Comparison of ENCODE assay signal across 23 mouse cellular contexts in genomic region chr7:126417045-126417444, GRCm38 (mm10). TPM values are rescaled to one million over a fixed set of nuclear protein-coding genes. Genes with fewer than 3 reads are reported as not detected.
DNase-seq lines count a peak whose midpoint lies in the region; ATAC-seq and TF ChIP-seq lines count a peak whose summit lies in the region.
"Had no signal": no experiment of that assay in that cellular context is flagged by ENCODE, and none has a peak within 500 bp of the region (broad histone marks: within the 10 kb centered on the region; RNA-seq: fewer than 3 reads in every experiment).

No protein-coding gene starts in this region.

- TF ChIP-seq CTCF in hindbrain, postnatal 0 days (IDR thresholded peaks at IDR 0.05; ENCODE audit: low read depth), result no peak
- no peak for TF ChIP-seq CTCF in brain, embryonic 14.5 days (IDR thresholded peaks at IDR 0.05; ENCODE audit: borderline replicate concordance, extremely low read depth, insufficient read depth, insufficient read length)

- peaks cover 7% of the 10 kb centered on the region; the same call in 1 of the 2 replicates for H3K27me3 ChIP-seq in hindbrain, embryonic 10.5 days (ENCODE audit: insufficient read depth, poor library complexity, severe bottlenecking)
- no peaks in the 10 kb centered on the region for H3K27me3 ChIP-seq in hindbrain, postnatal 0 days (ENCODE audit: insufficient read depth, low read length)
- H3K27me3 ChIP-seq in embryonic facial prominence, embryonic 13.5 days, result no peaks in the 10 kb centered on the region
- H3K27me3 ChIP-seq: embryonic facial prominence, embryonic 12.5 days; midbrain, embryonic 15.5 days; neural tube, embryonic 15.5 days had no signal

- no peak overlapping the region for H3K9ac ChIP-seq in hindbrain, postnatal 0 days (replicated peaks; ENCODE audit: low read length)
- H3K9ac ChIP-seq in embryonic facial prominence, embryonic 13.5 days, result 0 out of 2 replicates have a peak overlapping the region, but pooled peaks have one; percentile 49
- H3K9ac ChIP-seq: embryonic facial prominence, embryonic 12.5 days; liver, embryonic 15.5 days; midbrain, embryonic 15.5 days; neural tube, embryonic 15.5 days had no signal

- no peak for TF ChIP-seq POLR2A in brain, embryonic 14.5 days (IDR thresholded peaks at IDR 0.05; ENCODE audit: borderline replicate concordance, extremely low read depth, insufficient read depth, insufficient read length, poor library complexity, severe bottlenecking)

- H3K36me3 ChIP-seq in hindbrain, embryonic 10.5 days, result no peaks in the 10 kb centered on the region
- H3K36me3 ChIP-seq in hindbrain, postnatal 0 days (ENCODE audit: insufficient read depth, low read length), result no peaks in the 10 kb centered on the region
- no peaks in the 10 kb centered on the region for H3K36me3 ChIP-seq in embryonic facial prominence, embryonic 13.5 days
- H3K36me3 ChIP-seq: embryonic facial prominence, embryonic 12.5 days; liver, embryonic 15.5 days; midbrain, embryonic 15.5 days; neural tube, embryonic 15.5 days had no signal

- H3K4me3 ChIP-seq in hindbrain, embryonic 10.5 days, result no peak overlapping the region
- H3K4me3 ChIP-seq in hindbrain, postnatal 0 days (ENCODE audit: low read length), result no peak overlapping the region
- no peak overlapping the region for H3K4me3 ChIP-seq in embryonic facial prominence, embryonic 13.5 days
- H3K4me3 ChIP-seq: embryonic facial prominence, embryonic 12.5 days; heart, adult 2 months; liver, embryonic 15.5 days; midbrain, embryonic 15.5 days; neural tube, embryonic 15.5 days had no signal

- no peak overlapping the region for H3K4me2 ChIP-seq in hindbrain, postnatal 0 days (ENCODE audit: low read depth, low read length)
- no peak overlapping the region for H3K4me2 ChIP-seq in embryonic facial prominence, embryonic 13.5 days
- H3K4me2 ChIP-seq: embryonic facial prominence, embryonic 12.5 days; liver, embryonic 15.5 days; midbrain, embryonic 15.5 days; neural tube, embryonic 15.5 days had no signal

- DNase-seq in hindbrain, embryonic 10.5 days (ENCODE audit: low spot score), result peak; percentile 12
- DNase-seq in hindbrain, postnatal 0 days (ENCODE audit: low spot score), result no peak
- peak; percentile 82 for DNase-seq in A20 (ENCODE audit: low read depth, low spot score)
- peak; percentile 15 for DNase-seq in brain, embryonic 14.5 days (ENCODE audit: low read depth)
- DNase-seq in ovary, postnatal 14 days (ENCODE audit: low spot score), result no peak
- no peak for DNase-seq in heart, adult 18-20 months
- no peak for DNase-seq in urinary bladder, postnatal 36 days (ENCODE audit: low spot score in 2 of 2)
- DNase-seq: cerebellum, postnatal 10 days; gastrocnemius, postnatal 10 days; heart, adult 2 months; kidney, adult 11 months; right cerebral cortex, postnatal 4 days had no signal

- WGBS in hindbrain, embryonic 10.5 days, result 21% methylated on average over 8 of the region's 8 CpGs
- 13% methylated on average over 8 of the region's 8 CpGs for WGBS in hindbrain, postnatal 0 days
- 30% methylated on average over 8 of the region's 8 CpGs for WGBS in embryonic facial prominence, embryonic 13.5 days

- no peak overlapping the region for H3K27ac ChIP-seq in hindbrain, embryonic 10.5 days
- H3K27ac ChIP-seq in hindbrain, postnatal 0 days, result no peak overlapping the region
- peak overlapping the region; percentile 44; the same call in 1 of the 2 replicates for H3K27ac ChIP-seq in embryonic facial prominence, embryonic 13.5 days
- H3K27ac ChIP-seq: heart, adult 2 months; kidney, postnatal 0 days; liver, embryonic 15.5 days; midbrain, embryonic 15.5 days; neural tube, embryonic 15.5 days had no signal

- no peak for ATAC-seq in hindbrain, postnatal 0 days
- ATAC-seq in embryonic facial prominence, embryonic 13.5 days (ENCODE audit: insufficient number of reproducible peaks, insufficient read depth, low FRiP score, low TSS enrichment, low read depth), result no peak
- ATAC-seq: lung, postnatal 0 days; midbrain, embryonic 15.5 days had no signal

- no peaks in the 10 kb centered on the region for H3K9me3 ChIP-seq in hindbrain, embryonic 10.5 days
- H3K9me3 ChIP-seq in hindbrain, postnatal 0 days (ENCODE audit: low read length), result no peaks in the 10 kb centered on the region
- H3K9me3 ChIP-seq in embryonic facial prominence, embryonic 13.5 days, result no peaks in the 10 kb centered on the region
- H3K9me3 ChIP-seq: embryonic facial prominence, embryonic 12.5 days; liver, embryonic 15.5 days; midbrain, embryonic 15.5 days; neural tube, embryonic 15.5 days had no signal

- H3K4me1 ChIP-seq in hindbrain, embryonic 10.5 days (replicated peaks), result peaks cover 17% of the 10 kb centered on the region
- H3K4me1 ChIP-seq in hindbrain, postnatal 0 days (ENCODE audit: insufficient read depth, low read length), result no peaks in the 10 kb centered on the region
- 0 out of 2 replicates have a peak, but pooled peaks cover 11% of the 10 kb centered on the region for H3K4me1 ChIP-seq in embryonic facial prominence, embryonic 13.5 days
- H3K4me1 ChIP-seq: embryonic facial prominence, embryonic 12.5 days; liver, embryonic 15.5 days; midbrain, embryonic 15.5 days; neural tube, embryonic 15.5 days had no signal

RNA-seq across cellular contexts. Expression of gene Cd19, which starts 2.4 kb away (rescaled TPM):
- polyA plus RNA-seq in hindbrain, embryonic 10.5 days (2016; fragmentation: Nextera tagmentation; extraction: Ambion mirVana), result not detected in 2 replicates
- total RNA-seq in hindbrain, postnatal 0 days (2014; rRNA removed), result 0.16 TPM in 1 of 2 replicates, not detected in the other
- polyA plus RNA-seq in hindbrain, postnatal 0 days (2015; fragmentation: Nextera tagmentation; extraction: Ambion mirVana), result 0.05 TPM in 1 of 2 replicates, not detected in the other
- 0.05 and 0.06 TPM in 2 replicates for polyA plus RNA-seq in brain, embryonic 14.5 days (2012; rRNA removed)
- 0.37 TPM in 1 of 2 replicates, not detected in the other for polyA plus RNA-seq in embryonic facial prominence, embryonic 13.5 days (2015; fragmentation: Nextera tagmentation; extraction: Ambion mirVana)
- 1 to 10 TPM in 1 of 2 experiments, under 1 TPM in 1; 0.32 to 4.2 TPM for total RNA-seq in heart, adult 18-20 months (2021)
- total RNA-seq: hematopoietic stem cell, adult 5-6 weeks; layer of hippocampus, postnatal 25 days; left cerebral cortex, postnatal 10 days; megakaryocyte progenitor cell, adult 5-6 weeks had no signal
- polyA plus RNA-seq: embryonic facial prominence, embryonic 12.5 days; midbrain, embryonic 15.5 days had no signal

RNA-seq across cellular contexts. Expression of gene Rabep2, which starts 11.5 kb away (rescaled TPM):
- polyA plus RNA-seq in hindbrain, embryonic 10.5 days (2016; fragmentation: Nextera tagmentation; extraction: Ambion mirVana), result 28.7 and 28.8 TPM in 2 replicates
- total RNA-seq in hindbrain, postnatal 0 days (2014; rRNA removed), result 22.2 and 22.5 TPM in 2 replicates
- 19.2 TPM in 2 replicates for polyA plus RNA-seq in hindbrain, postnatal 0 days (2015; fragmentation: Nextera tagmentation; extraction: Ambion mirVana)
- 22.1 and 25.2 TPM in 2 replicates for polyA plus RNA-seq in brain, embryonic 14.5 days (2012; rRNA removed)
- 30.8 and 34.0 TPM in 2 replicates for polyA plus RNA-seq in embryonic facial prominence, embryonic 13.5 days (2015; fragmentation: Nextera tagmentation; extraction: Ambion mirVana)
- total RNA-seq in heart, adult 18-20 months (2021), result 1 to 10 TPM; 5.5 to 7.5 TPM

RNA-seq across cellular contexts. Expression of gene Nfatc2ip, which starts 20.5 kb away (rescaled TPM):
- polyA plus RNA-seq in hindbrain, embryonic 10.5 days (2016; fragmentation: Nextera tagmentation; extraction: Ambion mirVana), result 3.1 and 3.7 TPM in 2 replicates
- total RNA-seq in hindbrain, postnatal 0 days (2014; rRNA removed), result 6.1 and 6.4 TPM in 2 replicates
- 2.9 and 3.0 TPM in 2 replicates for polyA plus RNA-seq in hindbrain, postnatal 0 days (2015; fragmentation: Nextera tagmentation; extraction: Ambion mirVana)
- polyA plus RNA-seq in brain, embryonic 14.5 days (2012; rRNA removed), result 11.0 and 15.7 TPM in 2 replicates
- 2.9 and 3.1 TPM in 2 replicates for polyA plus RNA-seq in embryonic facial prominence, embryonic 13.5 days (2015; fragmentation: Nextera tagmentation; extraction: Ambion mirVana)
- total RNA-seq in heart, adult 18-20 months (2021), result 1 to 10 TPM; 3.8 to 3.9 TPM

RNA-seq across cellular contexts. Expression of gene Spns1, which starts 39.8 kb away (rescaled TPM):
- polyA plus RNA-seq in hindbrain, embryonic 10.5 days (2016; fragmentation: Nextera tagmentation; extraction: Ambion mirVana), result 66.8 and 68.6 TPM in 2 replicates
- total RNA-seq in hindbrain, postnatal 0 days (2014; rRNA removed), result 102 and 125 TPM in 2 replicates
- polyA plus RNA-seq in hindbrain, postnatal 0 days (2015; fragmentation: Nextera tagmentation; extraction: Ambion mirVana), result 80.9 and 83.7 TPM in 2 replicates
- 176 and 234 TPM in 2 replicates for polyA plus RNA-seq in brain, embryonic 14.5 days (2012; rRNA removed)
- polyA plus RNA-seq in embryonic facial prominence, embryonic 13.5 days (2015; fragmentation: Nextera tagmentation; extraction: Ambion mirVana), result 62.0 and 63.5 TPM in 2 replicates
- total RNA-seq in heart, adult 18-20 months (2021), result 10 to 100 TPM; 24.8 to 25.8 TPM

RNA-seq across cellular contexts. Expression of gene Atp2a1, which starts 45.9 kb away (rescaled TPM):
- 1.1 and 3.0 TPM in 2 replicates for polyA plus RNA-seq in hindbrain, embryonic 10.5 days (2016; fragmentation: Nextera tagmentation; extraction: Ambion mirVana)
- 0.99 and 5.4 TPM in 2 replicates for total RNA-seq in hindbrain, postnatal 0 days (2014; rRNA removed)
- polyA plus RNA-seq in hindbrain, postnatal 0 days (2015; fragmentation: Nextera tagmentation; extraction: Ambion mirVana), result 0.40 and 0.68 TPM in 2 replicates
- polyA plus RNA-seq in brain, embryonic 14.5 days (2012; rRNA removed), result 1.3 and 1.6 TPM in 2 replicates
- polyA plus RNA-seq in embryonic facial prominence, embryonic 13.5 days (2015; fragmentation: Nextera tagmentation; extraction: Ambion mirVana), result 7.9 and 11.5 TPM in 2 replicates
- total RNA-seq in heart, adult 18-20 months (2021), result under 1 TPM; 0.87 TPM
- total RNA-seq: megakaryocyte progenitor cell, adult 5-6 weeks had no signal

Comparison
In these comparisons a context has a peak if more than half of its experiments do, and no peak if none do; other contexts are left out.
1. DNase-seq: peak in hindbrain, embryonic 10.5 days (single experiment), A20 (single experiment) and brain, embryonic 14.5 days (single experiment); none in hindbrain, postnatal 0 days (single experiment), ovary, postnatal 14 days (single experiment), heart, adult 18-20 months (0 of 2) and urinary bladder, postnatal 36 days (0 of 2).